15 mouse cellular contexts compared by ENCODE assay signal in the genomic region with DNA sequence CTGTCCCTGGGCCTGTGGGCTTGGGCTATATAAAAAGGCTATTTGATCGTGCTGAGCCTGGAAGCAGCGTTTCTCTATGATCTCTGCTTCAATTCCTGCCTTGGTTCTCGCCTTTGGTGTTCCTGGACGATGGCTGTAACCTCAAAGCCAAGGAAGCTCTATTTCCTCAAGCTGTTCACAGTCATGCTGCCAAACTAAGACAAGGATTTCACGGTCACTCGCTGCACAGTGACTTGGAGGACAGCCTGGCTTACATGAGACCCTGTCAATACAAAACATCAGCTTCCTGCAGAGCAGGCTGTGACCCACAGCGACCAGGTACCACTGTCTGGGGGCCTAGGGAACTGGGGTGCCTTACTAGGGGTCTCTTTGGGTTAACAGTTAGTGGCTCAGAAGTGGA.
DNase-seq lines count a peak whose midpoint lies in the region.
"Had no signal": no experiment of that assay in that cellular context is flagged by ENCODE, and none has a peak within 500 bp of the region (broad histone marks: within the 10 kb centered on the region; RNA-seq: fewer than 3 reads in every experiment).

No protein-coding gene starts in this region.

- DNase-seq in cerebellum, postnatal 10 days, result peak; percentile 71 to 73
- DNase-seq in cerebellum, postnatal 36 days, result no peak
- DNase-seq in cerebellum, postnatal 14 days, result peak; percentile 52 to 74
- no peak for DNase-seq in cerebellum, adult 11 months
- DNase-seq in cerebellum, postnatal 25 days, result peak; percentile 23
- no peak for DNase-seq in cerebellum, adult 8-10 months
- DNase-seq: adrenal gland, adult 2 months; adrenal gland, adult 8-10 months; adrenal gland, postnatal 10 days; adrenal gland, postnatal 14 days; adrenal gland, postnatal 25 days; adrenal gland, postnatal 36 days; B cell, adult 2 months; cerebellum, adult 11-12 months; cerebellum, adult 18-20 months had no signal

Comparison
In these comparisons a context has a peak if more than half of its experiments do, and no peak if none do; other contexts are left out.
1. DNase-seq: peak in cerebellum, postnatal 10 days (2 of 2), cerebellum, postnatal 14 days (2 of 2) and cerebellum, postnatal 25 days (2 of 2); none in cerebellum, postnatal 36 days (0 of 2), cerebellum, adult 11 months (single experiment) and cerebellum, adult 8-10 months (single experiment).